Mouse (Mus musculus): Measurements from ENCODE around the gene Gm6377. TPM values are rescaled to one million over a fixed set of nuclear protein-coding genes. Genes with fewer than 3 reads are reported as not detected.

Gm6377 gene
- polyA plus RNA-seq, 1 experiment from 2014 or later = 0.12 TPM

DNA sequence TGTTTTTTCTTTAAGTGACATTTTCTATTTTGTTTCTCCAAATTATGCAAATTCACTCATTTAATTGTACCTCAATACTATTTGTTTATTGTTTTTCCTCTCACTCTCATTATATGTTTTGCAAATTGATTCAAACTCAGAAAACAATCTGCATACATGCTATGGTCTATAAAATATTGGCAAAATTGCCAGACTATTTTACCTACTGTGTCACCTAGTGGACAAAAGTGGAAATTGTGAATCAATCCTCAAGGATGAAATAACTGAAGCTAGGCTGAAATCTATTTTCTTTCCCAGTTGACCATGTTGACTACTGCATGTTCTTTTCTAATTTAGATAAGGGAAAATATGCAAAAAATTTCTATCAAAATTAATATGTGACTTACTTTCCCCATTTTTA, 41.6 kb downstream of the Gm6377 start:
- TF ChIP-seq CTCF (IDR thresholded peaks at IDR 0.05; ENCODE audit: low read depth) = peak; percentile 56
- no peaks in the 10 kb centered on the region for H3K36me3 ChIP-seq (ENCODE audit: insufficient read depth)
- no peak overlapping the region for H3K4me2 ChIP-seq
- no peak overlapping the region for H3K27ac ChIP-seq (ENCODE audit: low read depth)
- no peaks in the 10 kb centered on the region for H3K27me3 ChIP-seq (ENCODE audit: insufficient read depth, low read length)
- no peaks in the 10 kb centered on the region for H3K9me3 ChIP-seq (ENCODE audit: low read depth, low read length)
- DNase-seq (peak; percentile 70), ATAC-seq (ENCODE audit: insufficient read depth) (no peak)
- H3K4me1 ChIP-seq (ENCODE audit: insufficient read depth) = no peaks in the 10 kb centered on the region
- no peak overlapping the region for H3K4me3 ChIP-seq (ENCODE audit: low read depth, low read length)
- H3K9ac ChIP-seq = no peak overlapping the region

Other genes with a start within 250 kb of the Gm6377 start
- gene Hmgn5, start 183.4 kb upstream of the Gm6377 start, polyA plus RNA-seq (2014; fragmentation: Nextera tagmentation; extraction: Ambion mirVana) = 31.3 and 34.0 TPM in 2 replicates
- 213 TPM in 2 replicates for gene Sh3bgrl, start 101.4 kb upstream of the Gm6377 start, polyA plus RNA-seq (2014; fragmentation: Nextera tagmentation; extraction: Ambion mirVana)

All from lung, embryonic 14.5 days (tissue).